Mouse (Mus musculus) hindbrain, embryonic 16.5 days (tissue): Measurements from ENCODE around the gene Sec14l4. TPM values are rescaled to one million over a fixed set of nuclear protein-coding genes. Genes with fewer than 3 reads are reported as not detected.

Experiments used
- polyA plus RNA-seq: library from polyadenylated mRNA; unstranded; fragments of >200 nt; fragmentation: Nextera tagmentation; extraction: Ambion mirVana; gene quantifications from 2 replicates; pipeline ENCODE4 v1.2.1, GENCODE M21; 2015

Sec14l4 gene
- polyA plus RNA-seq, 1 experiment from 2014 or later = not detected

Other genes with a start within 250 kb of the Sec14l4 start
- 34.8 and 36.2 TPM in 2 replicates for gene Osbp2, start 167.6 kb upstream of the Sec14l4 start, polyA plus RNA-seq
- 0.62 and 0.88 TPM in 2 replicates for gene 4921536K21Rik, start 136.4 kb upstream of the Sec14l4 start, polyA plus RNA-seq
- 30.0 and 30.5 TPM in 2 replicates for gene Dusp18, start 136.2 kb upstream of the Sec14l4 start, polyA plus RNA-seq
- 20.5 and 22.2 TPM in 2 replicates for gene Slc35e4, start 116.8 kb upstream of the Sec14l4 start, polyA plus RNA-seq
- gene Tcn2, start 99.3 kb upstream of the Sec14l4 start, polyA plus RNA-seq = 29.9 and 30.8 TPM in 2 replicates
- gene Pes1, start 67.5 kb upstream of the Sec14l4 start, polyA plus RNA-seq = 52.4 and 55.3 TPM in 2 replicates
- gene 4930556J24Rik, start 54.7 kb upstream of the Sec14l4 start, polyA plus RNA-seq = not detected in 2 replicates
- 11.3 and 11.6 TPM in 2 replicates for gene Gal3st1, start 47.8 kb upstream of the Sec14l4 start, polyA plus RNA-seq
- gene Sec14l3, start 33.4 kb downstream of the Sec14l4 start, polyA plus RNA-seq = 0.76 and 1.2 TPM in 2 replicates
- 14.6 and 15.7 TPM in 2 replicates for gene Mtfp1, start 64.0 kb downstream of the Sec14l4 start, polyA plus RNA-seq
- 6.6 and 7.0 TPM in 2 replicates for gene Sec14l2, start 92.0 kb downstream of the Sec14l4 start, polyA plus RNA-seq
- gene Rnf215, start 103.7 kb downstream of the Sec14l4 start, polyA plus RNA-seq = 50.0 and 52.4 TPM in 2 replicates
- 9.1 and 10.9 TPM in 2 replicates for gene Ccdc157, start 128.8 kb downstream of the Sec14l4 start, polyA plus RNA-seq
- gene Sf3a1, start 128.9 kb downstream of the Sec14l4 start, polyA plus RNA-seq = 38.7 and 52.4 TPM in 2 replicates
- 37.6 and 41.0 TPM in 2 replicates for gene Tbc1d10a, start 155.3 kb downstream of the Sec14l4 start, polyA plus RNA-seq
- 6.7 and 7.4 TPM in 2 replicates for gene Castor1, start 186.8 kb downstream of the Sec14l4 start, polyA plus RNA-seq
- not detected in 2 replicates for gene Osm, start 205.0 kb downstream of the Sec14l4 start, polyA plus RNA-seq
- gene Lif, start 226.1 kb downstream of the Sec14l4 start, polyA plus RNA-seq = 0.05 TPM in 1 of 2 replicates, not detected in the other